Mouse (Mus musculus): Measurements from ENCODE around the gene Elfn1.

GRCm38 (mm10) chr5:139921666-139922065 is 13.9 kb downstream of the Elfn1 start:
- TF ChIP-seq CTCF (IDR thresholded peaks at IDR 0.05; ENCODE audit: extremely low read depth, insufficient read length, insufficient replicate concordance, low read depth, low read length) (no peak), POLR2A (IDR thresholded peaks at IDR 0.05; ENCODE audit: low read depth, low read length) (no peak)

All from small intestine, adult 2 months (tissue).